Mouse (Mus musculus) forebrain, embryonic 16.5 days (tissue): ENCODE results near the gene Ddx10. TPM values are rescaled to one million over a fixed set of nuclear protein-coding genes. Genes with fewer than 3 reads are reported as not detected.

Experiments used
- ATAC-seq: fragments of 200-750 bp; cut with Nextera tagmentation; 2 replicates; pipeline ENCODE4 v1.8.0; 2017; ENCODE audit warnings: mild to moderate bottlenecking, moderate library complexity
- H3K27ac ChIP-seq: fragments of 300-500 bp; sonication (generic); 2 replicates; pipeline ENCODE4 v1.5.1; 2014; ENCODE audit warnings: low read length, control low read depth
- H3K27me3 ChIP-seq: fragments of 300-500 bp; sonication (generic); replicated peaks from 2 replicates; pipeline ENCODE4 v1.6.1; 2014; ENCODE audit warnings: low read length; ENCODE audit not compliant: control insufficient read depth, insufficient read depth
- H3K36me3 ChIP-seq: fragments of 300-500 bp; sonication (generic); 2 replicates; pipeline ENCODE4 v1.6.1; 2014; ENCODE audit not compliant: control insufficient read depth, insufficient read depth
- H3K4me1 ChIP-seq: fragments of 300-500 bp; sonication (generic); replicated peaks from 2 replicates; pipeline ENCODE4 v1.6.1; 2014; ENCODE audit warnings: low read length; ENCODE audit not compliant: control insufficient read depth, insufficient read depth
- H3K4me2 ChIP-seq: fragments of 300-500 bp; sonication (generic); 2 replicates; pipeline ENCODE4 v1.6.1; 2014; ENCODE audit warnings: mild to moderate bottlenecking, low read length, control low read depth
- H3K4me3 ChIP-seq: fragments of 300-500 bp; sonication (generic); replicated peaks from 2 replicates; pipeline ENCODE4 v1.5.1; 2014; ENCODE audit warnings: mild to moderate bottlenecking, low read length, control low read depth
- H3K9ac ChIP-seq: fragments of 300-500 bp; sonication (generic); replicated peaks from 2 replicates; pipeline ENCODE4 v1.6.1; 2014; ENCODE audit warnings: low read depth, low read length, control low read depth
- H3K9me3 ChIP-seq: fragments of 300-500 bp; sonication (generic); 2 replicates; pipeline ENCODE4 v1.6.1; 2016; ENCODE audit warnings: low read length; ENCODE audit not compliant: control insufficient read depth
- WGBS: fragments of 180-500 bp; shearing (Covaris S2); extraction: QIAGEN DNeasy Blood & Tissue Kit; methylation state at CpG from one replicate; pipeline ENCODE4 v1.1.7; 2014; 5-methylcytosine and 5-hydroxymethylcytosine counted together
- polyA plus RNA-seq: library from polyadenylated mRNA; unstranded; fragments of >200 nt; fragmentation: Nextera tagmentation; extraction: Ambion mirVana; gene quantifications from 2 replicates; pipeline ENCODE4 v1.2.1, GENCODE M21; 2015

Gene Ddx10
- polyA plus RNA-seq, 1 experiment from 2014 or later: 24.4 TPM

DNA sequence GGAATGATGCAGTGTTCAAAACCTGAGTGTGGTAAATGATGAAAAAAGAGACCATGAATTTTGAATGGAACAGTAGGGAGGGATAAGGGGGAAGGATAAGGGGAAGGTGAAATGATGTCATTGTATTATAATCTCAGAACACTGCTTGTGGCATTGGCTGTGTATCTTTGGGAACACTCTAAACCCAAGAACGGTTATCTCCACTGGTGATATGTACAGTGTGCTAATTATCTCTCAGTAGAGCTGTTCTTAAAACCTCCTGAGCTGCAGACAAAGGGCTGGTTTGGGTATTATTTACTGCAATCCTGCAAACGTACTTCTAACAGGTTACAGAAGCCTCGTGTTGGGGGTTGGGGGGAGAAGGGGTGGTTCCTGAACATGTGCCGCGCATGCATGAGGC, 179.7 kb downstream of the Ddx10 start:
- no peaks in the 10 kb centered on the region for H3K9me3 ChIP-seq
- H3K4me2 ChIP-seq: no peak overlapping the region
- no peaks in the 10 kb centered on the region for H3K36me3 ChIP-seq
- H3K27ac ChIP-seq: no peak overlapping the region
- H3K4me1 ChIP-seq: no peaks in the 10 kb centered on the region
- no peak for ATAC-seq
- H3K4me3 ChIP-seq: no peak overlapping the region
- no peaks in the 10 kb centered on the region for H3K27me3 ChIP-seq
- WGBS: 88% methylated on average over 5 of the region's 5 CpGs
- no peak overlapping the region for H3K9ac ChIP-seq

DNA sequence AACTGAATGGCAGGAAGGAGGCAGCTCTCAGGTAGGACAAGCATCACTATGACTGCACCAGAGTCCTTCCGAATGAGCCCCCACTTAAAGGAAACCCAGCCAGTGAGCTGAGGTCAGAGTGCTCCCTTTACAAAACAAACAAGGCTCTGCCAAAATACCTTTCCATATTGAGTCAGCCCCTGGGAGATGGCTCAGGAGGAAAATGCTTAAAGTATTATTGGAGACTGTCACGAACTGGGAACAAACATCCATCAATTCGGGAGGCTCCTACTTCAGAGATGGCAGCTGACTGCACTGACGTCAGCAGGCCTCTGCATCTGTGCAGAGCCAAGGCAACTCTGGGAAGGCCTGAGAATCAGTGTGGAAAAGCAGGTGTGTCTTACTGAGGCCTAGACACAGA, 181.4 kb downstream of the Ddx10 start:
- ATAC-seq: no peak
- Histone ChIP-seq H3K4me3 (no peak overlapping the region), H3K36me3 (no peaks in the 10 kb centered on the region), H3K9me3 (no peaks in the 10 kb centered on the region), H3K9ac (no peak overlapping the region), H3K4me1 (no peaks in the 10 kb centered on the region), H3K27me3 (no peaks in the 10 kb centered on the region), H3K27ac (no peak overlapping the region), H3K4me2 (no peak overlapping the region)
- 60% methylated on average over 4 of the region's 4 CpGs for WGBS

DNA sequence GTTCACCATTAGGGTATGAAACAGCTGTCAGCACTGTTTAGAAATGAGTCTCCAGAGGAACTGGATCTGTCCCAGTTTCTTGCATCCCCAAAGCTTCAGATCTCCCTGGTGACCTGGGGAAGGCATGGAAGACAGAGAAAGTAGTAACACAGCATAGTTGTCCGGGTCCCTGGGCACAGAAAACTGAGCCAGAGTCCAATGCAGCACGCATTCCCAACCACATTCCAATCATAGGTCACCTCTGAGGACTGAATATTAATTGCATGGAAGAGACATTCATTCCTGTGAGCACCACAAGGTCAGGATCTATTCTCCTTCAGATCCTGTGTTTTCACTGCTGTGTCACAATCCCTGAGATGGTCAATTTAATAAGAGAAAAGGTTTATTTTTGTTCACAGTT, 182.8 kb downstream of the Ddx10 start:
- H3K27me3 ChIP-seq: no peaks in the 10 kb centered on the region
- H3K27ac ChIP-seq: no peak overlapping the region
- ATAC-seq: no peak
- no peaks in the 10 kb centered on the region for H3K4me1 ChIP-seq
- no peak overlapping the region for H3K9ac ChIP-seq
- H3K9me3 ChIP-seq: no peaks in the 10 kb centered on the region
- no peak overlapping the region for H3K4me3 ChIP-seq
- WGBS: 72% methylated on average over 2 of the region's 2 CpGs
- H3K36me3 ChIP-seq: no peaks in the 10 kb centered on the region
- no peak overlapping the region for H3K4me2 ChIP-seq

DNA sequence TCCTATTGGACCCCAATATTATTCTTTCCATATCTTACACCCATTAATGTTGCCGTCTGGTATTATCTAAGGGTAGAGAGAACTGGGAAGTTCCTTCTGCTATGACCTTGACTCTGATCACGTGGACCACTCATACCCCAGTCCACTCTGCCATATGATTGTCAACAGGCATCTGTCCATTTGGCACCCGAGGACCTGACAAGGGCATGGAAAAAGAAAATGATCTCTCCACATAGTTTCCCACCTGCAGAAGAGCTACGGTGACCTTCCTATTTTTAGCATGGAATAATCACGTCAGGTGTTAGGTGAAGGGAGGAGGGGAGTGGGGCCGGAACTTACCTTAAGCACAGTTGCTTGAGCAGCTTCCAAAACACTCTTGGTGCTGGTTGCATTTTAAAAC, 183.3 kb downstream of the Ddx10 start:
- WGBS: 88% methylated on average over 6 of the region's 6 CpGs
- Histone ChIP-seq H3K9me3 (no peaks in the 10 kb centered on the region), H3K9ac (no peak overlapping the region), H3K36me3 (no peaks in the 10 kb centered on the region), H3K4me1 (no peaks in the 10 kb centered on the region), H3K27me3 (no peaks in the 10 kb centered on the region), H3K27ac (no peak overlapping the region), H3K4me3 (no peak overlapping the region), H3K4me2 (no peak overlapping the region)
- ATAC-seq: no peak

DNA sequence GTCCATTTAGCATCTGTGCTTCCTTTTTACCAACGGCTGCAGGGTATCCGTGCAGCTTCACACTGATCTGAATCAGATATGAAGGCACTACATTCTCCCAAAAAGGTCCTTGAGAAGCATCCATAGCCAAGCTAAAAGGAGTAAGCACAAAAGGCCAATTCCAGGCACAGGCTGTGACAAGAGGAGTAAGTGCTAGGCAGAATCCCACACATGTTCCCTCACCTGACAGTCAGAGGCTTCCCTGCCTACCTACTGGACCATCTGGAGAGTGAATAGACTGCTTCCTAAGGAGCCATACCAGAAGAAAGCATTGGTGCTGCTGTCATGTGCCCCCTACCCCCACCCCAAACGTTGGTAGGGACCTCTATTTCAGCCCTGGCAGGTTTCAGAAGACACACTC, 192.5 kb downstream of the Ddx10 start:
- WGBS: 65% methylated on average over 3 of the region's 3 CpGs

More for the DNA sequence above, 192.5 kb downstream of the Ddx10 start:
- H3K9ac ChIP-seq: no peak overlapping the region
- H3K27ac ChIP-seq: no peak overlapping the region
- H3K4me1 ChIP-seq: no peaks in the 10 kb centered on the region
- H3K4me3 ChIP-seq: no peak overlapping the region
- H3K27me3 ChIP-seq: no peaks in the 10 kb centered on the region
- ATAC-seq: no peak
- H3K36me3 ChIP-seq: no peaks in the 10 kb centered on the region
- peaks cover 3% of the 10 kb centered on the region; the same call in 1 of the 2 replicates for H3K9me3 ChIP-seq
- no peak overlapping the region for H3K4me2 ChIP-seq

Other genes with a start within 250 kb of the Ddx10 start
- gene Exph5, start 53.6 kb upstream of the Ddx10 start, polyA plus RNA-seq: 0.09 and 0.14 TPM in 2 replicates
- gene Kdelc2, start 136.0 kb upstream of the Ddx10 start, polyA plus RNA-seq: 4.7 and 7.1 TPM in 2 replicates
- gene 4930550C14Rik, start 154.3 kb upstream of the Ddx10 start, polyA plus RNA-seq: 0.22 and 0.30 TPM in 2 replicates